Mouse (Mus musculus) erythroblast, embryonic 14.5 days (primary cell): ENCODE measurements around the gene Myo18b. TPM values are rescaled to one million over a fixed set of nuclear protein-coding genes. Genes with fewer than 3 reads are reported as not detected.

Source experiments
- H3K27me3 ChIP-seq: 2 replicates; pipeline ENCODE4 v1.6.1; 2012; ENCODE audit warnings: inconsistent platforms; ENCODE audit not compliant: control insufficient read depth
- H3K36me3 ChIP-seq: 2 replicates; pipeline ENCODE4 v1.6.1; 2012; ENCODE audit warnings: mild to moderate bottlenecking, inconsistent platforms; ENCODE audit not compliant: control insufficient read depth
- H3K4me1 ChIP-seq: 2 replicates; pipeline ENCODE4 v1.6.1; 2012; ENCODE audit warnings: inconsistent platforms; ENCODE audit not compliant: control insufficient read depth
- H3K4me3 ChIP-seq: replicated peaks from 2 replicates; pipeline ENCODE3; 2012; ENCODE audit warnings: moderate library complexity, mild to moderate bottlenecking, inconsistent platforms
- H3K9me3 ChIP-seq: 2 replicates; pipeline ENCODE4 v1.6.1; 2012; ENCODE audit warnings: low read length, inconsistent platforms, mixed read lengths; ENCODE audit not compliant: control insufficient read depth
- GATA1 ChIP-seq: IDR thresholded peaks from 2 replicates; pipeline ENCODE4 v1.6.1; 2012; ENCODE audit warnings: low read length, inconsistent platforms, mixed read lengths
- TAL1 ChIP-seq: IDR thresholded peaks from 3 replicates; pipeline ENCODE4 v1.6.1; 2012; ENCODE audit warnings: low read length, inconsistent platforms, mixed read lengths
- polyA plus RNA-seq: library from polyadenylated mRNA; stranded (reverse); fragments of >175 nt; gene quantifications from 2 replicates; pipeline ENCODE4 v1.2.3, GENCODE M21; 2012

Myo18b gene
- polyA plus RNA-seq, 1 experiment, result not detected

DNA sequence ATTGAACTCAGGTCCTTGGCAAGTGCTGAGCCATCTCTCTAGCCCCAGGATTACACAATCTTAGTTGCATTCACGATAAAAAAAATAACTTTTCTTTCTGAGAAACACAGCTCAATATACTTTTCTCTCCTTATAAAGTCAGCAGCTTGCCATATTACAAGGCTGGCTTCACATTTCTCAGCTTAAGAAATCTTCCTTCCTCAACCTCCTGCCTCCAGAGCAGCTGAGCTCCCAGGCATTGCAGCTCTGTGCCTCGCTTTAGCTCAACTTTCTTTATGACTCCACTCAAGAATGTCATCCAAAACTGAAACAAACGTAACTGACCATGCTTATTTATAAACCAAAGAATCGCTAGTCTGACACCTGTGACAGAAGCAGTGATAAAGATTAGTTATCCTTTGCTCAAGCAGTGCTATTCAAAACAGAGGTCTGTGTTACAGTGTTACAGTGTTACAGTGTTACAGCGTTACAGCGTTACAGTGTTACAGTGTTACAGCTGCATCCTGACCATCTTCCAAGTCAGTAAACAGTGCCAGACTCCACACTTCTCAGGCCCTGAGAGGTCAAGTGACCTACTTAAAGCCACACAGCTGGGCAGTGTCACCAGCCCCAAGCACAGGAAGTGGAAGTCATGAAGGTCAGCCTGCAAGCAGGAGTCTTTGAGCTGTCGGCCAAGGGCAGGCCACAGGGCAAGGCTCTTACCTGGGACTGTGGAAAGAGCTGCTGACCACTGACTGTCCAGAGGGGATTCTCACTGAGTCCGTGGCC lies 181.3 kb downstream of the Myo18b start:
- no peak overlapping the region for H3K4me3 ChIP-seq
- TF ChIP-seq TAL1 (no peak), GATA1 (no peak)
- peaks cover 34% of the 10 kb centered on the region for H3K9me3 ChIP-seq
- H3K27me3 ChIP-seq, result no peaks in the 10 kb centered on the region
- H3K4me1 ChIP-seq, result no peaks in the 10 kb centered on the region
- no peaks in the 10 kb centered on the region for H3K36me3 ChIP-seq

DNA sequence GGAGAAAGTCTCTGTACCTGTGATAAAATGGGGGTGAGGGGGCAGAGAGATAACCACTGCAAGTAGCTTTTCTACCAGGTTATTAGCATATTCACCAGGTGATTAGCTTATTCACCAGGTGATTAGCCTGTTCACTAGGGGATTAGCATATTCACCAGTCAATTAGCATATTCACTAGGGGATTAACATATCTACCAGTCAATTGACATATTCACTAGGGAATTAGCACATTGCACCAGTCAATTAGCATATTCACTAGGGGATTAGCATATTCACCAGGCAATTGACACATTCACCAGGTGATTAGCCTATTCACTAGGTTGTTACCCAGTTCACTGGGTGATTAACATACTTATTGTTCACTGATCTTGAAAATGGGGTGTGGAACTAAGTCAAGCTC lies 186.3 kb downstream of the Myo18b start:
- Histone ChIP-seq H3K4me3 (no peak overlapping the region), H3K36me3 (no peaks in the 10 kb centered on the region), H3K4me1 (no peaks in the 10 kb centered on the region), H3K27me3 (no peaks in the 10 kb centered on the region), H3K9me3 (peaks cover 38% of the 10 kb centered on the region)
- TF ChIP-seq GATA1 (no peak), TAL1 (no peak)

- Histone ChIP-seq H3K36me3 (no peaks in the 10 kb centered on the region), H3K4me3 (no peak overlapping the region), H3K4me1 (no peaks in the 10 kb centered on the region), H3K9me3 (peaks cover 39% of the 10 kb centered on the region), H3K27me3 (no peaks in the 10 kb centered on the region)
- TF ChIP-seq TAL1 (no peak), GATA1 (no peak)
Measured at GRCm38 (mm10) chr5:112708441-112708840, 187.7 kb downstream of the Myo18b start.

DNA sequence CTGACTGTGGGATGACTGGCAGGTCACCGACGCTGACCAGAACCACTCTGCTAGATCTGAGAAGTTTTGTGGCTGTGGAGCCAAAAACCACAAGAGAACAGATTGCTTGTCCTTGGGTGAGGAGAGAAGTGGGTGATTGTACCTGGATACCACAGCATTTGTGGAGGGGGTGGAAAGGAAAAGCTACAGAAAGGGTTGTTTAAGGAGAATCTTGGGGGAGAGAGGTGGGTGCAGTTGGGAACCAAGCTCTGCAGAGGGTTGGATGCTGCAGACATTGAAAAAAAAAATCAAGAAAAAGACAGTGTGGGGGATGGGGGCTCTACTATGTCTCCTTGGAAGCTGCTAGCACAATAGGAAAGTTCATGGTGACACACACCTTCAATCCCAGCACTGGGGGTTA lies 188.7 kb downstream of the Myo18b start:
- Histone ChIP-seq H3K27me3 (no peaks in the 10 kb centered on the region), H3K4me1 (no peaks in the 10 kb centered on the region), H3K36me3 (no peaks in the 10 kb centered on the region), H3K4me3 (no peak overlapping the region), H3K9me3 (peaks cover 36% of the 10 kb centered on the region)
- no peak for TF ChIP-seq TAL1
- TF ChIP-seq GATA1, result no peak

DNA sequence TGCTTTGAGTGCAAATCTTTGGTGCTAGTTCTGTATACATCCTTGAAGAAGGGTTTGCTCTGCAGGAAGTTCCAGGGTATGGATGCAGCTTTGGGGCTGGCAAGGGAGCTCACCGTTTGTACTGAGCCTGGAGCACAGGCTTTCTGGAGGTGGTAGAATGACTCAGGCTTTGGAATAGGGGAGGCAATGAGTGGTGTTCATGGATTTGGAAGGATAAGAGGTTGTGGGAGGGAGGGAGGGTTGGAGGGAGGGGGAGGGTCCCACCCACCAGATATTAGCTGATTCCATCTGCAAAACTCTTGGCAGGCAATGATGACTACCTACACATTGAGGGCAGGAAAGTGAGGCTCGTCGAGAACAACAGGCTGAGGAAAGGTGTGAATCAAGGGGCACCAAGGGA lies 195.4 kb downstream of the Myo18b start:
- Histone ChIP-seq H3K27me3 (no peaks in the 10 kb centered on the region), H3K4me1 (no peaks in the 10 kb centered on the region), H3K9me3 (peaks cover 12% of the 10 kb centered on the region), H3K36me3 (no peaks in the 10 kb centered on the region), H3K4me3 (no peak overlapping the region)
- TF ChIP-seq GATA1, result no peak
- no peak for TF ChIP-seq TAL1

DNA sequence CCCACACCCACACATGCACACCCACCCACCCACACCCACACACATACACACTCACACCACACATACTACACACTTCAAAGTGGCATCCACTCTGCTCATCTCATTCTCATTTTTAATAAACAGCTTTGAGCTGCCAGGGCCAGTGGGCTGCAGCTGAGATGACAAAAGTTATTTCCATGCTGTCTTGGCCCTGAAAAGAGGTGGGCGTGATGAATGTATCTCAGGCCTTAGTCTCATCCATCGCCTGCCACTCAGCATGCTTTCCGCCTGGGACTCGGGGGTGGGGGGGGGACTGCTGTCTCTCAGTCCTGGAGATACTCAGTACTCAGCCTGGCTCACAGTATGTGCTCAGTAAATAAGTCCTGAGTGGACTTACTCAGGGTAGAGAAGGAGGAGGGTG lies 199.5 kb downstream of the Myo18b start:
- no peak for TF ChIP-seq GATA1
- TF ChIP-seq TAL1, result no peak
- Histone ChIP-seq H3K4me3 (no peak overlapping the region), H3K27me3 (no peaks in the 10 kb centered on the region), H3K4me1 (no peaks in the 10 kb centered on the region), H3K36me3 (no peaks in the 10 kb centered on the region), H3K9me3 (peaks cover 22% of the 10 kb centered on the region)

DNA sequence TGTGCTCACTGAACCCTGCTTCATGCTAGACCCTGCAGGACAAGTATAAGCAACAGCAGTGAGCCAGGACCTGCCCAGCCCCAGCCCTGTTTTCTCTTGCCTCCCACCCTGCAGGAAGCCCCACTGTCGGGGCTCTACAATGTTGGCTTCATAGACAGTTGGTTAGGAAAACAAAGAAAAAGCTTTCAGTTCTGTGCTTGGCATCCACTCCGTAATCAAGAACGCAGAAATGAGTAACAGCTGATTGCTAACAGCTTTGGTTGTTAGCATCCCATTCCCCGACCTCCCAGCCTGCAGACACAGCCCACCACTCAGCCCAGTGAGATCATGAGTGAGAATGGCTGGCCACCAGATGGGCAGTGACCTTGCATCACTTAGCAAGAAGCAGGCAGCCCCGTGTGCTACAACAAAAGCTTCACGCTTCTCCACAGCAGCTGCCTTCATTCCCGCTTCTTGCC lies 200.9 kb downstream of the Myo18b start:
- Histone ChIP-seq H3K4me3 (no peak overlapping the region), H3K4me1 (no peaks in the 10 kb centered on the region), H3K9me3 (peaks cover 23% of the 10 kb centered on the region), H3K27me3 (no peaks in the 10 kb centered on the region), H3K36me3 (no peaks in the 10 kb centered on the region)
- TF ChIP-seq GATA1 (no peak), TAL1 (no peak)

- Histone ChIP-seq H3K9me3 (peaks cover 23% of the 10 kb centered on the region), H3K36me3 (no peaks in the 10 kb centered on the region), H3K4me1 (no peaks in the 10 kb centered on the region), H3K27me3 (no peaks in the 10 kb centered on the region), H3K4me3 (no peak overlapping the region)
- TF ChIP-seq TAL1 (no peak), GATA1 (no peak)
Measured at GRCm38 (mm10) chr5:112693286-112693849, 202.8 kb downstream of the Myo18b start.

GRCm38 (mm10) chr5:112687100-112687818 lies 208.9 kb downstream of the Myo18b start:
- Histone ChIP-seq H3K27me3 (no peaks in the 10 kb centered on the region), H3K36me3 (no peaks in the 10 kb centered on the region), H3K4me1 (no peaks in the 10 kb centered on the region), H3K9me3 (peaks cover 36% of the 10 kb centered on the region), H3K4me3 (no peak overlapping the region)
- no peak for TF ChIP-seq GATA1
- TF ChIP-seq TAL1, result no peak
